Mouse (Mus musculus): ENCODE data around the gene Lztfl1. TPM values are rescaled to one million over a fixed set of nuclear protein-coding genes. Genes with fewer than 3 reads are reported as not detected.
"Not testable (repeated sequence)": the region's sequence is repeated elsewhere in the genome, so short reads cannot be mapped to it uniquely, and the experiment has no call there.

The Lztfl1 gene
- 49.3 and 54.2 TPM in 2 replicates for polyA plus RNA-seq (2015; fragmentation: Nextera tagmentation; extraction: Ambion mirVana)

GRCm38 (mm10) chr9:123717186-123718008 is at the start of gene Lztfl1:
Gene Lztfl1 (minus strand): TSS chr9:123717697.
- H3K4me3 ChIP-seq (replicated peaks), result peak within 1 kb of the TSS; percentile 100
- H3K9ac ChIP-seq (replicated peaks), result peak within 1 kb of the TSS; percentile 95
- no peaks in the 10 kb centered on the region for H3K9me3 ChIP-seq (replicated peaks)
- ATAC-seq (ENCODE audit: low FRiP score), result peak; percentile 100
- peak within 1 kb of the TSS; percentile 80 for H3K4me2 ChIP-seq
- H3K27ac ChIP-seq (replicated peaks), result peak within 1 kb of the TSS; percentile 82
- WGBS, result under 1% methylated on average over 55 of the region's 55 CpGs
- H3K36me3 ChIP-seq, result no peaks in the 10 kb centered on the region
- 0 out of 2 replicates have a peak, but pooled peaks cover 4% of the 10 kb centered on the region for H3K27me3 ChIP-seq (replicated peaks)
- peaks cover 20% of the 10 kb centered on the region for H3K4me1 ChIP-seq

- Histone ChIP-seq H3K9ac (replicated peaks) (no peak overlapping the region), H3K4me3 (replicated peaks) (no peak overlapping the region), H3K4me2 (no peak overlapping the region), H3K27me3 (replicated peaks) (no peaks in the 10 kb centered on the region), H3K36me3 (no peaks in the 10 kb centered on the region), H3K9me3 (replicated peaks) (no peaks in the 10 kb centered on the region), H3K27ac (replicated peaks) (no peak overlapping the region), H3K4me1 (no peaks in the 10 kb centered on the region)
- no peak for ATAC-seq (ENCODE audit: low FRiP score)
- 94% methylated on average over 3 of the region's 3 CpGs for WGBS
Measured at GRCm38 (mm10) chr9:123766996-123767395, 49.5 kb upstream of the Lztfl1 start.

- H3K27ac ChIP-seq (replicated peaks), result no peak overlapping the region
- ATAC-seq (ENCODE audit: low FRiP score), result no peak
- H3K4me1 ChIP-seq, result no peaks in the 10 kb centered on the region
- H3K27me3 ChIP-seq (replicated peaks), result no peaks in the 10 kb centered on the region
- WGBS, result 84% methylated on average over 3 of the region's 3 CpGs
- H3K9me3 ChIP-seq (replicated peaks), result no peaks in the 10 kb centered on the region
- no peaks in the 10 kb centered on the region for H3K36me3 ChIP-seq
- no peak overlapping the region for H3K4me2 ChIP-seq
- no peak overlapping the region for H3K9ac ChIP-seq (replicated peaks)
- no peak overlapping the region for H3K4me3 ChIP-seq (replicated peaks)
Measured at GRCm38 (mm10) chr9:123763771-123764170, 46.3 kb upstream of the Lztfl1 start.

GRCm38 (mm10) chr9:123762886-123763285 is 45.4 kb upstream of the Lztfl1 start:
- Histone ChIP-seq H3K27me3 (replicated peaks) (no peaks in the 10 kb centered on the region), H3K36me3 (no peaks in the 10 kb centered on the region), H3K4me1 (no peaks in the 10 kb centered on the region), H3K4me3 (replicated peaks) (no peak overlapping the region), H3K9me3 (replicated peaks) (no peaks in the 10 kb centered on the region), H3K9ac (replicated peaks) (no peak overlapping the region), H3K4me2 (no peak overlapping the region), H3K27ac (replicated peaks) (no peak overlapping the region)
- 94% methylated on average over 4 of the region's 4 CpGs for WGBS
- no peak for ATAC-seq (ENCODE audit: low FRiP score)

- Histone ChIP-seq H3K4me3 (replicated peaks) (no peak overlapping the region), H3K4me1 (no peaks in the 10 kb centered on the region), H3K4me2 (no peak overlapping the region), H3K27ac (replicated peaks) (no peak overlapping the region), H3K36me3 (no peaks in the 10 kb centered on the region), H3K9ac (replicated peaks) (no peak overlapping the region), H3K9me3 (replicated peaks) (no peaks in the 10 kb centered on the region), H3K27me3 (replicated peaks) (no peaks in the 10 kb centered on the region)
- WGBS, result 91% methylated on average over 3 of the region's 3 CpGs
- no peak for ATAC-seq (ENCODE audit: low FRiP score)
Measured at GRCm38 (mm10) chr9:123760806-123761205, 43.3 kb upstream of the Lztfl1 start.

GRCm38 (mm10) chr9:123758645-123759044 is 41.1 kb upstream of the Lztfl1 start:
- Histone ChIP-seq H3K4me3 (replicated peaks) (no peak overlapping the region), H3K4me1 (no peaks in the 10 kb centered on the region), H3K4me2 (no peak overlapping the region), H3K36me3 (no peaks in the 10 kb centered on the region), H3K9me3 (replicated peaks) (no peaks in the 10 kb centered on the region), H3K9ac (replicated peaks) (no peak overlapping the region), H3K27ac (replicated peaks) (no peak overlapping the region), H3K27me3 (replicated peaks) (no peaks in the 10 kb centered on the region)
- ATAC-seq (ENCODE audit: low FRiP score), result no peak
- WGBS, result 89% methylated on average over 4 of the region's 4 CpGs

- WGBS, result 70% methylated on average over 1 of the region's 1 CpGs
- Histone ChIP-seq H3K4me3 (replicated peaks) (no peak overlapping the region), H3K4me1 (no peaks in the 10 kb centered on the region), H3K36me3 (no peaks in the 10 kb centered on the region), H3K27me3 (replicated peaks) (no peaks in the 10 kb centered on the region), H3K9ac (replicated peaks) (no peak overlapping the region), H3K4me2 (no peak overlapping the region), H3K27ac (replicated peaks) (no peak overlapping the region), H3K9me3 (replicated peaks) (no peaks in the 10 kb centered on the region)
- ATAC-seq (ENCODE audit: low FRiP score), result no peak
Measured at GRCm38 (mm10) chr9:123758156-123758555, 40.7 kb upstream of the Lztfl1 start.

- ATAC-seq (ENCODE audit: low FRiP score), result no peak
- Histone ChIP-seq H3K36me3 (no peaks in the 10 kb centered on the region), H3K4me1 (no peaks in the 10 kb centered on the region), H3K4me3 (replicated peaks) (no peak overlapping the region), H3K9me3 (replicated peaks) (no peaks in the 10 kb centered on the region), H3K4me2 (no peak overlapping the region), H3K27me3 (replicated peaks) (no peaks in the 10 kb centered on the region), H3K9ac (replicated peaks) (no peak overlapping the region), H3K27ac (replicated peaks) (no peak overlapping the region)
- 64% methylated on average over 2 of the region's 2 CpGs for WGBS
Measured at GRCm38 (mm10) chr9:123757326-123757725, 39.8 kb upstream of the Lztfl1 start.

- WGBS, result 84% methylated on average over 3 of the region's 3 CpGs
- H3K27me3 ChIP-seq (replicated peaks), result no peaks in the 10 kb centered on the region
- no peaks in the 10 kb centered on the region for H3K36me3 ChIP-seq
- ATAC-seq (ENCODE audit: low FRiP score), result no peak
- H3K4me2 ChIP-seq, result no peak overlapping the region
- no peak overlapping the region for H3K27ac ChIP-seq (replicated peaks)
- no peaks in the 10 kb centered on the region for H3K4me1 ChIP-seq
- H3K9me3 ChIP-seq (replicated peaks), result no peaks in the 10 kb centered on the region
- no peak overlapping the region for H3K4me3 ChIP-seq (replicated peaks)
- H3K9ac ChIP-seq (replicated peaks), result no peak overlapping the region
Measured at GRCm38 (mm10) chr9:123756752-123757151, 39.3 kb upstream of the Lztfl1 start.

- no peak overlapping the region for H3K4me2 ChIP-seq
- no peak for ATAC-seq (ENCODE audit: low FRiP score)
- H3K27me3 ChIP-seq (replicated peaks), result no peaks in the 10 kb centered on the region
- no peak overlapping the region for H3K9ac ChIP-seq (replicated peaks)
- no peak overlapping the region for H3K4me3 ChIP-seq (replicated peaks)
- H3K9me3 ChIP-seq (replicated peaks), result no peaks in the 10 kb centered on the region
- H3K36me3 ChIP-seq, result no peaks in the 10 kb centered on the region
- 96% methylated on average over 4 of the region's 4 CpGs for WGBS
- H3K4me1 ChIP-seq, result no peaks in the 10 kb centered on the region
- no peak overlapping the region for H3K27ac ChIP-seq (replicated peaks)
Measured at GRCm38 (mm10) chr9:123754333-123754732, 36.8 kb upstream of the Lztfl1 start.

GRCm38 (mm10) chr9:123749687-123750086 is 32.2 kb upstream of the Lztfl1 start:
- H3K4me3 ChIP-seq (replicated peaks), result not testable (repeated sequence)
- 82% methylated on average over 8 of the region's 8 CpGs for WGBS

GRCm38 (mm10) chr9:123740799-123741198 is 23.3 kb upstream of the Lztfl1 start:
- Histone ChIP-seq H3K4me1 (no peaks in the 10 kb centered on the region), H3K27ac (replicated peaks) (no peak overlapping the region), H3K9me3 (replicated peaks) (no peaks in the 10 kb centered on the region), H3K36me3 (no peaks in the 10 kb centered on the region), H3K4me2 (no peak overlapping the region), H3K4me3 (replicated peaks) (no peak overlapping the region), H3K27me3 (replicated peaks) (no peaks in the 10 kb centered on the region), H3K9ac (replicated peaks) (no peak overlapping the region)
- ATAC-seq (ENCODE audit: low FRiP score), result no peak
- WGBS, result 89% methylated on average over 4 of the region's 4 CpGs

More at GRCm38 (mm10) chr9:123749687-123750086, 32.2 kb upstream of the Lztfl1 start:
- not testable (repeated sequence) for H3K27me3 ChIP-seq (replicated peaks); H3K36me3 ChIP-seq; H3K27ac ChIP-seq (replicated peaks); ATAC-seq (ENCODE audit: low FRiP score); H3K4me1 ChIP-seq; H3K9me3 ChIP-seq (replicated peaks); H3K4me2 ChIP-seq; H3K9ac ChIP-seq (replicated peaks)
